Mouse (Mus musculus) cerebellum, adult (tissue): Measurements from ENCODE around the gene Phxr2.

Source experiments
- ATAC-seq: cut with Nextera tagmentation; 2 replicates; pipeline ENCODE4 v1.9.2; 2017; ENCODE audit warnings: mild to moderate bottlenecking, moderate library complexity, mixed read lengths; ENCODE audit not compliant: insufficient number of reproducible peaks, low FRiP score, low TSS enrichment

Phxr2 gene

GRCm38 (mm10) chr10:99105522-99105921 is 20.6 kb downstream of the Phxr2 start:
- ATAC-seq: no peak

DNA sequence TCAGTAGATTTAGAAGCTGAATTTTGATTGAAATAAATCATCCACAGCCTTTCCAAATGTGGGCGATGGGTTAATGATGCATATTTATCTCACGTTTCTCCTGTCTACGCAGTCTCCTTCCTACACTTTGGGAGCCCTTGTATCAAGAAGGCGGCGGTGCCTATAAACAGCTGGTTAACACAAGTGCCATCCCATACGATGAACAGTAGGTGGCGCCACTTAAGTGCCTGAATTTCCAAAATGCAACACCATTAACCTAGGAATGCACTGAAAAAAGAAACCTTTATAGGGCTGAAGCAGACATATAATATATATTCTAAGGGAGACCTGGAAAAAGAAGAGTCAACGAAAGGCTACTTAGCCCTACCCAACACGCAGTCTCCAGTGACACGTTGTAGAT is 28.8 kb downstream of the Phxr2 start:
- ATAC-seq: peak; percentile 49; the same call in 1 of the 2 replicates

GRCm38 (mm10) chr10:99095114-99095513 is 31.0 kb downstream of the Phxr2 start:
- ATAC-seq: no peak

GRCm38 (mm10) chr10:99093364-99093763 is 32.8 kb downstream of the Phxr2 start:
- ATAC-seq: no peak

GRCm38 (mm10) chr10:99089906-99090305 is 36.2 kb downstream of the Phxr2 start:
- no peak for ATAC-seq

DNA sequence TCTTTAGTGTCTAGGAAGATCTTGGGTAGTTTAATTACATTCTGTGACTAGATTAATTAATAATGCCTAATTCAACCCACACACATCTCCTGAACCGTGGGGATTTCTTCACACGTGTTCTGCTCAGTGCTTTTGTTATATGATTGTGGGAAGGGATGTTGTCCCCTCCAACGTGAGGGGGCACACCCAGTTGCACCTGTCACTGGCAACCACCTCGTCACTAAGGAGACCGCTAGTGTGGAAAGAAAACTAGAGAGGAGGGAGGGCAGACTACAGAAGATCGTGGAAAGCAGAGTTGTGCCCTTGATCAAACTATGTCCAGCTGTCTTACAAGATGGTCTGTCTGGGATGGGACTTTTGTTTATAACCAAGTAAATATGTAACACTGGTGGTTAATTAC is 40.1 kb downstream of the Phxr2 start:
- ATAC-seq: no peak

- 0 out of 2 replicates have a peak, but pooled peaks have one; percentile 26 for ATAC-seq
Measured at GRCm38 (mm10) chr10:99085240-99085587, 40.9 kb downstream of the Phxr2 start.

DNA sequence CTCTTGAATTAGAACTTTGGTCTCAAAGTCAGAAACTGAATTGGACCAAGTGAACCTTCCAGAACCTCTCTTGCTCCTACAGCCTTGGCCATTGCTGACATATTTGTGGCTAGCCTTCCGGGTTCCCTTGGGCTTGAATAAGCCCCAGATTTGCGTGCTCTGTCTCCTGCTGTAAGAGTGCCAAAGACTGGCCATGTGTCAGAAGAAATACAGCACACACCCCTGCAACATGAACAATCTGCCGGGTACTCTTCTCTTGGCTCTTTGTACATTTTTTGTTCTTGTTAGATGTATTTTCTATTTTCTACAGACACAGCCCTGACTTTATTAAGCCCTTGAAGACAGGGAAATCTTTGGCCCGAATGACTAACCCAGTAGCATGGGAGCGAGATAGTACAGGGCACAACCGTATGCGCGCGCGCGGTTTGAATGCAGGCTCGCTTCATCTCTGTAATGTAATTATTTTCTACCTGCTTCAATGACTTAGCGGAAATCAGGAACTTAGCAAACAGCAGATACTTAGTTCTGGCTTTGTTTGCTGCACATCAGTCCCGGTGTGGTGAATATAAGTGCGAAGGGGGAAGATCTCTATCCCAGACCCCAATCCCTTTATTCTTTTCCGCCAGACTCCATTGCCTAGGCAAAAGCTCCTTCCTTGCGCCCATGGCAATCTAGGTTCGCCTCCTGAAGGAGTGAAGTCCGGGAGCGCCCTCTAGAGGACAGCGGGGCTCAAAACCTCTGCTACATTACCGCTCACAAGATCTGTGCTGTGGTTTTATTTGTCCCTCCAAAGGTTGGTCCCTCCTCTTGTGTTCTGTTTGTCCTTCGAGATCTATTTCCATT is 41.5 kb downstream of the Phxr2 start:
- ATAC-seq: peak; percentile 93

GRCm38 (mm10) chr10:99083431-99084003 is 42.6 kb downstream of the Phxr2 start:
- no peak for ATAC-seq

- no peak for ATAC-seq
Measured at GRCm38 (mm10) chr10:99081569-99081990, 44.5 kb downstream of the Phxr2 start.

GRCm38 (mm10) chr10:99078621-99079020 is 47.5 kb downstream of the Phxr2 start:
- no peak for ATAC-seq

DNA sequence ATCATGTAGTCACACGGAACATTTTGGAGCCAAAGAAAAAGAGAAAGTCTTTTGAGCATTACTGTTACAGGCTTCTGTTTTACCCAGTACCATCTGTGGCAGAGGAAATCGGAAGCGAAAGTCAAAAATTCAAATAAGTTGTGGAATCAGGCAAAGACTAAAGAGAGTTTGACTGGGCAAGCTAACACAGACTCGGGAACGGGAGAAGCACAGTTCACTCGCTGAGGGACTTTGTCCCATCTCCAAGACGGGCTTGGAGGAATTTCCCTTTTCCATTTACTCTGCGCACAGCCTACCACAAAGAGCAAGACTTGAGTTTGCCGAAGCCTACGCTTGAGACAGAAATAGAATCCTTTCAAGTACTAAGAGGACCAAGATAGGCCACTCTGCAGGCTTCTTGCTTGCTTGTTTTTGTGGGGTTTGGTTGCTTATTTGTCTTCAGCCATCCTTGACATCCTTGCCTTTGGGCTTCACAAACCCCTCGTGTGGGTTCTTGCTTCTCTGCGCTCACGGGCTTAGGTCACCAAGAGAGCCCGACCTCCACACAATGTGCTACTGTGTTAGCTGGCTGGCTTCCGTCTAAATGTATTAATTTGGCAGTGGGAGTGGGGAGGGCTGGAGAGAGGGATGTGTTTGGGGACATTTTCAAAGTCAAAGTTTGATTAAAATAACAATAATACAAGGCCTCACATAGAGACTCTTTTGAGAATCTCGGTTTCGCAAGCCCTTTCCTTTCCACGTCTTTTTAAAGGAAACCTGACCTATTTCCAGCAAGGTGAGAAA is 49.8 kb downstream of the Phxr2 start:
- ATAC-seq: no peak
